Mouse (Mus musculus): ENCODE results near the gene Abcb7.
"Not testable (repeated sequence)": the region's sequence is repeated elsewhere in the genome, so short reads cannot be mapped to it uniquely, and the experiment has no call there.

The Abcb7 gene

GRCm38 (mm10) chrX:104413183-104413983 is at the start of gene Abcb7:
Gene Abcb7, minus strand, starts transcription at chrX:104413856.
- DNase-seq (ENCODE audit: low read depth): peak; percentile 89

- no peak for DNase-seq (ENCODE audit: low read depth)
Measured at GRCm38 (mm10) chrX:104461755-104462154, 48.1 kb upstream of the Abcb7 start.

- no peak for DNase-seq (ENCODE audit: low read depth)
Measured at GRCm38 (mm10) chrX:104452433-104452832, 38.8 kb upstream of the Abcb7 start.

- DNase-seq (ENCODE audit: low read depth): no peak
Measured at GRCm38 (mm10) chrX:104433456-104433855, 19.8 kb upstream of the Abcb7 start.

GRCm38 (mm10) chrX:104428108-104428507 is 14.5 kb upstream of the Abcb7 start:
- no peak for DNase-seq (ENCODE audit: low read depth)

GRCm38 (mm10) chrX:104413995-104414394 is 339 bp upstream of the Abcb7 start:
- no peak for DNase-seq (ENCODE audit: low read depth)

GRCm38 (mm10) chrX:104408137-104408536 is 5.5 kb downstream of the Abcb7 start:
- DNase-seq (ENCODE audit: low read depth): peak; percentile 11

GRCm38 (mm10) chrX:104402463-104402862 is 11.2 kb downstream of the Abcb7 start:
- no peak for DNase-seq (ENCODE audit: low read depth)

- DNase-seq (ENCODE audit: low read depth): no peak
Measured at GRCm38 (mm10) chrX:104401134-104401533, 12.5 kb downstream of the Abcb7 start.

- no peak for DNase-seq (ENCODE audit: low read depth)
Measured at GRCm38 (mm10) chrX:104397526-104397925, 16.1 kb downstream of the Abcb7 start.

GRCm38 (mm10) chrX:104359686-104360085 is 54.0 kb downstream of the Abcb7 start:
- DNase-seq (ENCODE audit: low read depth): no peak

- no peak for DNase-seq (ENCODE audit: low read depth)
Measured at GRCm38 (mm10) chrX:104355842-104356241, 57.8 kb downstream of the Abcb7 start.

GRCm38 (mm10) chrX:104348146-104348545 is 65.5 kb downstream of the Abcb7 start:
- DNase-seq (ENCODE audit: low read depth): not testable (repeated sequence)

- DNase-seq (ENCODE audit: low read depth): no peak
Measured at GRCm38 (mm10) chrX:104291721-104292120, 121.9 kb downstream of the Abcb7 start.

- no peak for DNase-seq (ENCODE audit: low read depth)
Measured at GRCm38 (mm10) chrX:104279828-104280227, 133.8 kb downstream of the Abcb7 start.

GRCm38 (mm10) chrX:104264371-104264770 is 149.3 kb downstream of the Abcb7 start:
- no peak for DNase-seq (ENCODE audit: low read depth)

GRCm38 (mm10) chrX:104262468-104262867 is 151.2 kb downstream of the Abcb7 start:
- no peak for DNase-seq (ENCODE audit: low read depth)

- no peak for DNase-seq (ENCODE audit: low read depth)
Measured at GRCm38 (mm10) chrX:104256561-104256960, 157.1 kb downstream of the Abcb7 start.

All from induced T-regulatory cell, adult 2 months (primary cell).